Mouse (Mus musculus) spleen, adult 18-20 months (tissue): ENCODE data around the gene Kbtbd2.

Experiments used
- DNase-seq, 2 experiments: peaks; one replicate each; pipeline ENCODE4 v3.0.0; 2022; ENCODE audit warnings: mixed read lengths in 2 of 2

The Kbtbd2 gene

GRCm38 (mm10) chr6:56797311-56798151 is at the start of gene Kbtbd2:
Kbtbd2 (minus strand) TSS chr6:56797813.
- peak; percentile 90 to 92 for DNase-seq

- DNase-seq = no peak
Observed at GRCm38 (mm10) chr6:56844365-56844764, 46.8 kb upstream of the Kbtbd2 start.

DNA sequence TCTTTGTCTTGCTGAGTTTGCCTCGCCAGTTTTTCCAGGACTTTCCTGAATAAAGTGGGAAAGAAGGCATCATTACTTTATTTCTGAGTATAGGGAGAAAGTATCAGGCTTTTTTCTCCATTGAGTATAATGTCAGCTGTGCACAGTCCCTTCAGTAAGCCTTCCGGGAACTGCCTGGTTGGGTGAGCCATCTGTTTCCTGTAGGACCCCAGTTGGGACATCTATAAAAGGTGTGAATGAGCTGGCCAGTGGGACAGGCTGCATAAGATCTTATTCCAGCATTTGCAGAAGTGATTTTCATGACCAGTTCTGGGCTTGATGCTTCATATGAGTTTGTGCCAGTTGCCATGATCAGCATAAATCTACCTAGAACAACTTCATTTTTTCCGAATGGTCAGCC is 45.6 kb upstream of the Kbtbd2 start:
- DNase-seq = no peak

DNA sequence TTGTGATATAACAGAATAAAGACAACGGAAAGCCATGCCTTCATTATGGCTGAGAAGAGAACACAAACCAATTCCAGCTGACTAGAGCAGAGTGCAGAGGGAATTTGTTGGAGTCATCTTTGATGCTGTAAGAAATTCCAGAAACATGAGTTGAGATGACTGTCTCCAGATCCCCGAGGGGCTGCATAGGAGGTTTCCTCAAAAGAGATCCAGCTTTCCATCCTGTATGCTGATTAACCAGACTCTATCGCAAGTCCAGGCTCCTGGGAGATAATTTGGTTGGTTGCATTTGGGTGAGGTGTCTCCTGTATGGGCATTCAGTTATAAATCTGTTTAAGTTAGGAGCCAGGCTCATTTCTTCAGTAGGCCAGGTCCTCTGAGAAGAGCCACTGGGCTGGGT is 40.0 kb upstream of the Kbtbd2 start:
- no peak for DNase-seq

GRCm38 (mm10) chr6:56837166-56837565 is 39.6 kb upstream of the Kbtbd2 start:
- no peak for DNase-seq

DNA sequence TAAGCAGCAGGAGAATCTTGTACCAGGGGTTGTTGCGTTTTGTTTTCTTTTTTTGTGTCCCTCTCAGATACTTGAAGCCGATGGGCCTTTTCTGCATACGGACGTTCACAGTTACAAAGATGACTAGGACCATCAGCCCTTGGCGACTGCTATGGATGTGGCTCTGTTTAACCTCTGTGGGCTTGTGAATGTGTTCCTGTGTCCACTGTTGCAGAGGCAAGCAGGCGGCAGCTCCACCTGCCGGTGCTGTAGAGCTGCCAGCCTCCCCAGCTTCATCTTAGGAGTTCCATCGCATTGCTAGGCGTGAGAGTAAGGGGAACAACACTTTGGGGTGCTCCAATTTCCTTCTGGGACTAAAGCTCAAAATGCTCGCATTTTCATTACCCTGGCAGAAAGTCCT is 37.9 kb upstream of the Kbtbd2 start:
- no peak for DNase-seq

- no peak for DNase-seq
Observed at GRCm38 (mm10) chr6:56834769-56835168, 37.2 kb upstream of the Kbtbd2 start.

- DNase-seq = no peak
Observed at GRCm38 (mm10) chr6:56832830-56833229, 35.2 kb upstream of the Kbtbd2 start.

DNA sequence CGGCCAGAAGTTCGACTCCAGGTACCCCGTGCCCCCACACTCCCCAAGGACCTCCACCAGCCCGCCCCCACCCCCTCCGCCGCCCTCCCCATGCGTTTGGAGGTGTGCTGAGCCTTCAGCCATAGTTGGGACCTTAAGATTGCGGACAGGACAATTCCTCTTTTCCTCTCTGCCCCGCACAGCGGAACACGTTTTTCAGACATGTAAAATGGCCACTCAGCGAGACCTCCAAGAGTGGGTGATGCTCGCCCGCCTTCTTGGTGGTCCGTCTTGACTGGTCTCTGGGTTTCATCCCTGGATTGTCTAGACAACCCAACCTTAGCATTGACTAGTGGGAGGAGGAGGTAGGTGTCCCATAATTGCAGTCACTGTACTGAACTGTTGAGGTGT is 34.8 kb upstream of the Kbtbd2 start:
- no peak for DNase-seq

GRCm38 (mm10) chr6:56831697-56832406 is 34.2 kb upstream of the Kbtbd2 start, which contains the start of gene Fkbp9:
Fkbp9 (plus strand) TSS chr6:56832059.
- peak; percentile 6 to 24 for DNase-seq

DNA sequence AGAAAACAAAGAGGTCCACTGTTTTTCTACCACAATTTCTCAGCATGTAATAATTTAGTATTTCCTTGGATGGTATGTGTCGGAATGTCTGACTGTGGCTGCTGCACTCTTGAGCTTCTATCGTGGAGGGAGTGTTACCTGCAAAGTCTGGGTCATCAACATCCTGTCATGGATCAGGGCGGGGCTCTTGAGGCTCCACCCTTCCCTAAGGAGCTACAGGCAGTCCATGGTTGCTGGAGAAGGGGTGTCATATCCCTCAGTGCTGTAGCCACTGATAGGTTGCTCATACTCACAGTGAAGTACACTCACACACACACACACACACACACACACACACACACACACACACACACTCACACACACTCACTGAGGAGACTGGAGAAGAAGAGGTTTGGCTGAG is 28.0 kb upstream of the Kbtbd2 start:
- no peak for DNase-seq

DNA sequence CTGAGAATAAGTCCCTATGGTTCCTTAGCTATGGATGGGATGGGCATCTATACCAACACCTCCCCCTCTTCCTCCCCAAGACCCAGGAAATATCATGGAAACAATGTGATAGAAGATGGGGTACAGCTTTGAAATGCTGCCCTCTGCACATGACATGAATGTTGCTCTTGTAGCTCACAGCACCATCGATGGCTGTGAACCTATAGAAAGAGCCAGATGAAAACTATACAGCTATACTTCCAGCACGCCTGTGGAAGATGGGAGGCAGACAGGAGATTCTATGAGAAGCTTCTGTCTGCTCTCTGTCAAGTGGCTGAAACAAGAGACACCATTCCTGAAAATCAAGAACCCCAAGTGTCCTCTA is 21.5 kb upstream of the Kbtbd2 start:
- DNase-seq = no peak

- DNase-seq = no peak
Observed at GRCm38 (mm10) chr6:56818436-56819123, 21.0 kb upstream of the Kbtbd2 start.

GRCm38 (mm10) chr6:56813332-56813731 is 15.7 kb upstream of the Kbtbd2 start:
- no peak for DNase-seq

GRCm38 (mm10) chr6:56808656-56809055 is 11.0 kb upstream of the Kbtbd2 start:
- no peak for DNase-seq

DNA sequence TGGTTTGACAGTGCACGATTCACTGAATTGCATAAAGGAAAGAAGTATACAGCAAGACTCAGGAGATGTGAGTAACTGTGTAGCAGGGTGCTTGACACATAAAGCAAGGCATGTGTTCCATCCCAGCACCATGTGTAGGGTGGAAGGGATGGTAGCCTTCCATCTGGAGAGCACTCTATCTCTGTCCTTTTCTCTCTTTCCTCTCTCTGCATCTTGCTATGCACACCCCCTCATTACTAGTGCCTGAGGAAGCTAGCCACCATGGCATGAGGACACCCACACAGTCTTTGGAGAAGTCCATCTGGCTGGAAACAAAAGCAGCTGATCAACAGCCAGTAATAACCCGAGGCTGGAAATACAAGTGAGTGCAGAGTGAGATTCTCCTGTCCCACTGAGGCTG is 8.6 kb upstream of the Kbtbd2 start:
- no peak for DNase-seq

GRCm38 (mm10) chr6:56805026-56805425 is 7.4 kb upstream of the Kbtbd2 start:
- DNase-seq = no peak

DNA sequence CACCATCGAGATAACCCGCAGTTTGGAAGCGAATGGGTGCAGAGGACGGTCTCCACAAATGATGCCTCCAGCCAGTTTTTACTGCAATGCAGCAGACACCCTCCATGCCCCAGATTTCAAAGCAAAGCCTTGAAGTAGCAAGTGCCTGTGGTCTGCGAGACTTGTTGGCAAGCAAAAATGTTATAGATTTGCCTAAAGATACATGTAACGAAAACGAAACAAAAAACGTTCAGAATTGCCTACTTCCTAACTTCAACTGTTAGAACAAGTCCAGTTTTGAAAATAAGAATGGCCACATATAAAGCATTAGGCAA is 496 bp upstream of the Kbtbd2 start:
- DNase-seq = no peak

DNA sequence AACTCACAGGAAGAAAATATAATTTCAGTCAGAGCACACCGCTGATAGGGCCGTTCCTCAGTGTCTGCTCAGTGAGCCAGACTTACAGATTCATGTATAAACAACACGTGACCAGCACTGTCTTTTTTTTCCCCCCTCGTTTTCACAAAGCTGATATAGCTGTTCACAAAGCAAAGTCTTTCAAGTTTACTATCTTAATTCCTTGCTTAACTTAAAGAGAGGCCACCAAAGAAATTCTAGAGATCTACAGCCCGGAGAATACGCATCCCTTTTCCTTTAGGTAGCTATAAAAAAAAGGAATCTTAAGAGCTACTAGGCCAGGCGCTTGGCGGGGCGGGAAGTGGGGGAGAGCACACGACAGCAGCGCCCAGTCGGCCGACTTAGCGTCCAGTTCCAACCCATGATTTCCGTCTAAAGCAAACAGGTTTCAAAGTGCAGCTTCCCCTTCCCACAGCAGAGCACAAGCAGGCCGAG is 908 bp downstream of the Kbtbd2 start:
- peak in 1 of 2 experiments; percentile 21 for DNase-seq

- DNase-seq = no peak
Observed at GRCm38 (mm10) chr6:56796232-56796631, 1.4 kb downstream of the Kbtbd2 start.

GRCm38 (mm10) chr6:56794834-56795233 is 2.8 kb downstream of the Kbtbd2 start:
- DNase-seq = no peak

DNA sequence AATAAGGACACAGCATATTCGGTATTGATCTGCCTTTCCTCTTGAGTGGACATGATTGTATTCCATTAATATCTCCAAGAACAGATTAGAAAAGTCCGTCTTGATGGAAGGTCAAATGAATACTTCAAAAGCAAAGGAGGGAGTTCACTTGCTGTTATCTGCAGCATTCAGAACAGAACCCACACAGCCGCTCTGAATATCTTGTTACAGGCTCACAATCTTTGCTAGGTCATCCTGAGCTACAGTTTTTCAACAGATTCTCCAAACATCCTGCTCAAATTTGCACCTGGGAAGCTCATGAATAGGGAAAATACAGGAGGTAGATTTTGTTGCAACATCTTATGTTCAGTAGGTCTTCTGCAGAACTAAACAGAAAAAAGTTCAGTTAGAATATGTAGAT is 8.3 kb downstream of the Kbtbd2 start:
- no peak for DNase-seq

DNA sequence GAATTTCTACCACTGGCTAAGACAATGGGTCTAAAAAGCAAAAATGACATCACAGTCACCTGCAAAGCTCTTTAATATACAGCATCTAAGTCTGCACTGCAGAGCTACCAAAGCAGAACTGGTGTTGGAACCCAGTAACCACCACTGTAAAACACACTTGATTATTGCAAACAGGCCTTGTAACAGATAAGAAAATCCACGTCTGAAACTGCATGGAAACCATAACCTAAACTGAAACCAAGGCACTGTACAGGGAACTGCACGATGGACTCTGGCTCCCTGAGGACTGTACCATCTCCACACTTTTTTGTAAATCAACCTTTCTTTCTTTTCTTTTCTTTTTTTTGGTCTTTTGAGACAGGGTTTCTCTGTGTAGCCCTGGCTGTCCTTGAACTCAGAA is 9.9 kb downstream of the Kbtbd2 start:
- no peak for DNase-seq

- no peak for DNase-seq
Observed at GRCm38 (mm10) chr6:56785068-56785467, 12.5 kb downstream of the Kbtbd2 start.
